Mouse (Mus musculus) embryonic facial prominence, embryonic 10.5 days (tissue): ENCODE results near the gene Sar1b. TPM values are rescaled to one million over a fixed set of nuclear protein-coding genes. Genes with fewer than 3 reads are reported as not detected.
"Not testable (repeated sequence)": the region's sequence is repeated elsewhere in the genome, so short reads cannot be mapped to it uniquely, and the experiment has no call there.

ENCODE experiments used
- DNase-seq: peaks from one replicate; pipeline ENCODE4 v3.0.0-alpha.2; 2017; ENCODE audit warnings: low spot score
- H3K27ac ChIP-seq: fragments of 300-500 bp; sonication (generic); replicated peaks from 2 replicates; pipeline ENCODE4 v1.5.1; 2016; ENCODE audit warnings: mild to moderate bottlenecking
- H3K27me3 ChIP-seq: fragments of 300-500 bp; sonication (generic); replicated peaks from 2 replicates; pipeline ENCODE4 v1.6.1; 2016; ENCODE audit warnings: low read depth, mild to moderate bottlenecking; ENCODE audit not compliant: poor library complexity, severe bottlenecking
- H3K36me3 ChIP-seq: fragments of 300-500 bp; sonication (generic); replicated peaks from 2 replicates; pipeline ENCODE4 v1.6.1; 2016; ENCODE audit warnings: mild to moderate bottlenecking, moderate library complexity
- H3K4me1 ChIP-seq: fragments of 300-500 bp; sonication (generic); 2 replicates; pipeline ENCODE4 v1.6.1; 2016
- H3K4me3 ChIP-seq: fragments of 300-500 bp; sonication (generic); 2 replicates; pipeline ENCODE4 v1.5.1; 2016; ENCODE audit warnings: mild to moderate bottlenecking, moderate library complexity
- H3K9me3 ChIP-seq: fragments of 300-500 bp; sonication (generic); 2 replicates; pipeline ENCODE4 v1.6.1; 2016; ENCODE audit warnings: mild to moderate bottlenecking
- WGBS: fragments of 180-500 bp; shearing (Covaris S2); methylation state at CpG from one replicate; pipeline ENCODE4 v1.1.7; 2016; 5-methylcytosine and 5-hydroxymethylcytosine counted together
- polyA plus RNA-seq: library from polyadenylated mRNA; unstranded; fragments of >200 nt; fragmentation: Nextera tagmentation; extraction: Ambion mirVana; gene quantifications from 2 replicates; pipeline ENCODE4 v1.2.1, GENCODE M21; 2016

Sar1b gene
- polyA plus RNA-seq, 1 experiment from 2014 or later: 94.9 TPM

- Histone ChIP-seq H3K9me3 (no peaks in the 10 kb centered on the region), H3K36me3 (peaks cover 91% of the 10 kb centered on the region), H3K27ac (no peak overlapping the region), H3K4me3 (no peak overlapping the region), H3K4me1 (no peaks in the 10 kb centered on the region), H3K27me3 (no peaks in the 10 kb centered on the region)
- WGBS: 89% methylated on average over 6 of the region's 6 CpGs
- DNase-seq: peak; percentile 60
Measured at GRCm38 (mm10) chr11:51785926-51786325, 22.4 kb downstream of the Sar1b start.

DNA sequence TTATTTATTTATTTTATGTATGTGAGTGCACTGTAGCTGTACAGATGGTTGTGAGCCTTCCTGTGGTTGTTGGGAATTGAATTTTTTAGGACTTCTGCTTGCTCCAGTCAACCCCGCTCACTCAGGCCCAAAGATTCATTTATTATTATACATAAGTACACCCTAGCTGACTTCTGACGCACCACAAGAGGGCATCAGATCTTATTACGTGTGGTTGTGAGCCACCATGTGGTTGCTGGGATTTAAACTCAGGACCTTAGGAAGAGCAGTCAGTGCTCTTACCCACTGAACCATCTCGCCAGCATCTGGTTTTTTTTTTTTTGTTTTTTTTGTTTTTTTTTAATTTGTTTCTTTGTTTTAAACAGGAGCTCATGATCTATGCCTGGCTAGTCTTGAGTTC lies 26.2 kb downstream of the Sar1b start:
- 87% methylated on average over 4 of the region's 4 CpGs for WGBS
- not testable (repeated sequence) for H3K4me3 ChIP-seq, H3K27me3 ChIP-seq, DNase-seq, H3K4me1 ChIP-seq, H3K27ac ChIP-seq, H3K9me3 ChIP-seq
- peaks cover 76% of the 10 kb centered on the region for H3K36me3 ChIP-seq

GRCm38 (mm10) chr11:51790662-51791061 lies 27.2 kb downstream of the Sar1b start:
- Histone ChIP-seq H3K9me3 (no peaks in the 10 kb centered on the region), H3K4me1 (peaks cover 8% of the 10 kb centered on the region; the same call in 1 of the 2 replicates), H3K4me3 (no peak overlapping the region), H3K36me3 (peaks cover 67% of the 10 kb centered on the region), H3K27ac (no peak overlapping the region), H3K27me3 (no peaks in the 10 kb centered on the region)
- no peak for DNase-seq
- 94% methylated on average over 7 of the region's 7 CpGs for WGBS

- H3K4me1 ChIP-seq: peaks cover 14% of the 10 kb centered on the region
- H3K4me3 ChIP-seq: no peak overlapping the region
- H3K9me3 ChIP-seq: no peaks in the 10 kb centered on the region
- H3K36me3 ChIP-seq: peaks cover 16% of the 10 kb centered on the region
- 90% methylated on average over 4 of the region's 4 CpGs for whole genome bisulfite sequencing
- no peak overlapping the region for H3K27ac ChIP-seq
- DNase-seq: no peak
- H3K27me3 ChIP-seq: no peaks in the 10 kb centered on the region
Measured at GRCm38 (mm10) chr11:51796272-51796671, 32.8 kb downstream of the Sar1b start.

- Histone ChIP-seq H3K27ac (no peak overlapping the region), H3K4me1 (peaks cover 13% of the 10 kb centered on the region), H3K4me3 (no peak overlapping the region), H3K36me3 (no peaks in the 10 kb centered on the region), H3K27me3 (no peaks in the 10 kb centered on the region), H3K9me3 (no peaks in the 10 kb centered on the region)
- 46% methylated on average over 8 of the region's 8 CpGs for WGBS
- no peak for DNase-seq
Measured at GRCm38 (mm10) chr11:51800634-51801325, 37.3 kb downstream of the Sar1b start.

- no peaks in the 10 kb centered on the region for H3K36me3 ChIP-seq
- WGBS: 18% methylated on average over 17 of the region's 17 CpGs
- DNase-seq: peak; percentile 60
- no peaks in the 10 kb centered on the region for H3K9me3 ChIP-seq
- peak overlapping the region; percentile 62 for H3K4me3 ChIP-seq
- H3K27me3 ChIP-seq: no peaks in the 10 kb centered on the region
- peak overlapping the region; percentile 77 for H3K27ac ChIP-seq
- H3K4me1 ChIP-seq: peaks cover 30% of the 10 kb centered on the region
Measured at GRCm38 (mm10) chr11:51805221-51805981, 41.9 kb downstream of the Sar1b start.

DNA sequence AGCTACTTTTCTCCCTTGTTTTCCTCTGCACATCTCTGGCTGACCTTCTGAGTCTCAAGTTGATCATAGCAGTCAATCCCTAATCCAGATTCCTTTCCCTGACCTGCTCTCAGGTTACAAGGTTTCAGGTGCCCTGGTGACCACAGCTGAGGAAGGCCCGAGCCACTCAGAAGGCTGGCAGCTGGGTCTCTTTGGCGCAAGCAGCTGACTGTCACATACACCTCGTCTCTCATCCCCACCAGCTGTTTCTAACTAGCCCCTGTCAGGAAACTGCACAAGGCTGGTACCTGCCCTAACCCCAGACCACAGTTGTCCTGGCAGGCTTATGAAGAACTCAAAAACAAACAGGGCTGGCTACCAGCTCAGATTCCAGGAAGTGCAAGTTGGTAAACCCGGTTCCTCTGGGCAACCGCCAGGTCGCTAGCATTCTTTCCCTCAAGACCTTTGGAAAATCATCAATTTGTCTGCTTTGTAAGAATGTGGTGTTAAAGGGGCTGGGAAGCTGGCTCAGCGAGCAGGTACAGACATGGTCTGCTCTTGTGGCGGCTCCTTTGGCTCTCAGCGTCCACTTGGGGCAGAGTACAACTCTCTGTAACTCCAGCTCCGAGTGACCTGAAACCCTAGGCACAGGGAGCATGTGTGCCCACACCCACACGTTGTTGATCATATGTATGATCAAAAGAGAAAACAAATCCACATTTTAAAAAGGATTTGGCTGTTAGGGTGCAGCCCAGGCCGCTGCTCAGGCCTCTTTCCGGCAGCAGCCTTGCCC lies 43.8 kb downstream of the Sar1b start:
- H3K36me3 ChIP-seq: no peaks in the 10 kb centered on the region
- H3K4me1 ChIP-seq: peaks cover 22% of the 10 kb centered on the region
- 46% methylated on average over 13 of the region's 13 CpGs for WGBS
- no peak overlapping the region for H3K4me3 ChIP-seq
- H3K27ac ChIP-seq: no peak overlapping the region; the same call in 1 of the 2 replicates
- no peaks in the 10 kb centered on the region for H3K9me3 ChIP-seq
- DNase-seq: peak; percentile 34
- no peaks in the 10 kb centered on the region for H3K27me3 ChIP-seq

GRCm38 (mm10) chr11:51809632-51810224 lies 46.2 kb downstream of the Sar1b start:
- 64% methylated on average over 6 of the region's 6 CpGs for WGBS
- Histone ChIP-seq H3K27me3 (no peaks in the 10 kb centered on the region), H3K4me1 (peaks cover 22% of the 10 kb centered on the region), H3K27ac (no peak overlapping the region), H3K9me3 (no peaks in the 10 kb centered on the region), H3K4me3 (no peak overlapping the region), H3K36me3 (no peaks in the 10 kb centered on the region)
- no peak for DNase-seq

- Histone ChIP-seq H3K9me3 (no peaks in the 10 kb centered on the region), H3K4me3 (no peak overlapping the region), H3K36me3 (no peaks in the 10 kb centered on the region), H3K27ac (no peak overlapping the region), H3K27me3 (no peaks in the 10 kb centered on the region), H3K4me1 (peaks cover 13% of the 10 kb centered on the region)
- WGBS: 80% methylated on average over 4 of the region's 4 CpGs
- DNase-seq: no peak
Measured at GRCm38 (mm10) chr11:51811230-51811629, 47.7 kb downstream of the Sar1b start.

DNA sequence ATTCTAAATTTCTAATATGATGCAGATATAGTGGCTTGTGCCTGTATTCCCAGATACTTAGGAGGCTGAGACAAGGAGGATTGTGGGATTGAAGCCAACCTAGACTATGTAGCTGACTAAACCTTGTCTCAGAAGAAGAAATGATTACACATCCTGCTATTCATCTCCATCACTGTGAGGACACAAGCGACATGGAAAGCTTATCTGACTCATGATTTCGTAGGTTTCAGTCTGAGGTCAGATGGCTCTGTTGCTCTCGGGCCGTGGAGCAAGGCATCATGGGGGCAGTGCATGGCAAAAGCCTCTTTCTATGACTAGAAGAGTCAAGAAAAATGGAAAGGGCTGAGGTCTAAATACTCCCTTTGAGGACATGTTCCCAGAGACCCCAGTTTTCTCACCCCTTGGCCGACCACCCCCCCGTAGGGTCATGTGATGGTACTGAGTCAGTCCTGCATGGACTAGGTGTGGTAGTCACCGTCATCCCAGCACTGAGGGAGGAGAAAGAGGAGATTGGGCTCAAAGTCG lies 48.6 kb downstream of the Sar1b start:
- Histone ChIP-seq H3K27ac (no peak overlapping the region), H3K9me3 (no peaks in the 10 kb centered on the region), H3K4me3 (no peak overlapping the region), H3K36me3 (no peaks in the 10 kb centered on the region), H3K4me1 (peaks cover 12% of the 10 kb centered on the region), H3K27me3 (no peaks in the 10 kb centered on the region)
- no peak for DNase-seq
- WGBS: 89% methylated on average over 8 of the region's 8 CpGs

GRCm38 (mm10) chr11:51817756-51818155 lies 54.3 kb downstream of the Sar1b start:
- H3K9me3 ChIP-seq: no peaks in the 10 kb centered on the region
- H3K4me1 ChIP-seq: peaks cover 11% of the 10 kb centered on the region; the same call in 1 of the 2 replicates
- no peak overlapping the region for H3K27ac ChIP-seq
- H3K27me3 ChIP-seq: no peaks in the 10 kb centered on the region
- no peak overlapping the region for H3K4me3 ChIP-seq
- WGBS: 38% methylated on average over 6 of the region's 6 CpGs
- DNase-seq: peak; percentile 90
- H3K36me3 ChIP-seq: no peaks in the 10 kb centered on the region; the same call in 1 of the 2 replicates

DNA sequence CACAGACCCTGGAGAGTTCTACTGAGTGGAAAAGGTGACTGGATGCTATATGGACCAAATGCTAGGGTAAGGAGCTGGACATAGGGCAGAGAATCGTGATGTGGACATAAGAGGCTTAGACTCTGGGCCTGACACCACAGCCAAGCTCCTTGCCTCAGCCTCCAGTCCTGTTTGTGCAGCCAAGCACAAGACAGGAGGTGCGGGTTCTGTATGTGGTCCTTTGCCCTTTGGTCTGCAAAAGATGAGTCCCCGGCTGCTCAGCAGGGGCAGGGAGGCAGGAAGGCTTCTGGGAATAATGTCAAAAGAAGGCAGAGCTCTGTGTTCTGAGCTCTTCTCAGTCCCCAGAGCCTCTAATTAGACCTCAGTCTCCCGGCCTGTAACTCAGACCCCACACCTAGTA lies 55.4 kb downstream of the Sar1b start:
- H3K27ac ChIP-seq: no peak overlapping the region
- H3K27me3 ChIP-seq: no peaks in the 10 kb centered on the region
- H3K9me3 ChIP-seq: no peaks in the 10 kb centered on the region
- 88% methylated on average over 4 of the region's 4 CpGs for WGBS
- peaks cover 15% of the 10 kb centered on the region; the same call in 1 of the 2 replicates for H3K4me1 ChIP-seq
- H3K4me3 ChIP-seq: no peak overlapping the region
- no peaks in the 10 kb centered on the region; the same call in 1 of the 2 replicates for H3K36me3 ChIP-seq
- DNase-seq: no peak
